Mouse (Mus musculus): ENCODE data around the gene Dffb. TPM values are rescaled to one million over a fixed set of nuclear protein-coding genes. Genes with fewer than 3 reads are reported as not detected.

Dffb gene
- 30.2 TPM for total RNA-seq (2023)

DNA sequence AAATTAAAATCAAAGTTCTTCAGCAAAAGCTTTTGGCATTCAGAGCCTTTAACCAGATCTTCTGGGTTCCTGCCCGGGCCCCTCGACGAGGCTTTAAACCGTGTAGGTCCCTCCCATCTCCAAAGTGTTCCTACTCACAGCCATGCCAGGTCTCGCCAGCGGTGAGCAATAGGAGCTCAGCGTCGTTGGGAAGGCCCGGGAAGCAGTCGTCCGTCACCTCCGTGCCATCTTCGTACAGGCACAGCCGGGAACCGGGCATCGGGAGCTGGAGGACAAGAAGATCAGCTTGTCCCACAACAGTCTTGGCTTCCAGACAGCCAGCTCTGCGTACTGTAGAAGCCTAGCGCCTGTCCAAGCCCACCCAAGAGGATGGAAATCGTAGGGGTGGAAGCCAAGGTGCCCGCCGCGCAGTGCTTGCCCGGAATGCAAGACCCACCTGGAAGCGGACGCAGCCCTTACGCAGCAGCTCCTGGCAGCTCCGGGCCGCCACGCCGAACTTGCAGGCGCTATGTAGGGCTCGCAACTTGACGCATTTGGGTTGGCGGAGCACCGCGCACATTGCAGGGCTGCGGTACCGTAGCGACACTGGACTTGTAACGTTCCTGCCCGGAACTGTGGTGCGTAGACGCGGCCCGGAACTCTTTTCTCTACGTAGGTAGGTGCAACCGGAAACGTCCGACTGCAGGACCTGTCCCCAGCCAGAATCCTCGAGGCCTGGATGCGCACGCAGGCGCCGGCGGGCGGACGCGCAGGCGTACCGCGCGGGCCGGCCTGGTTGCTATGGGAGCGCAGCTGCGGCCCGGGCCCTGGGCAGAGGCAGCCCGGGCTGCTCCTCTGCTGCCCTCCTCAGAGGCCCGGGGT lies at the start of gene Dffb, which contains the start of gene Cep104:
Dffb (minus strand) TSS at position 696 of the 861 bp plus-strand sequence.
Cep104 (plus strand) TSS at position 764 of the 861 bp plus-strand sequence.

DNA sequence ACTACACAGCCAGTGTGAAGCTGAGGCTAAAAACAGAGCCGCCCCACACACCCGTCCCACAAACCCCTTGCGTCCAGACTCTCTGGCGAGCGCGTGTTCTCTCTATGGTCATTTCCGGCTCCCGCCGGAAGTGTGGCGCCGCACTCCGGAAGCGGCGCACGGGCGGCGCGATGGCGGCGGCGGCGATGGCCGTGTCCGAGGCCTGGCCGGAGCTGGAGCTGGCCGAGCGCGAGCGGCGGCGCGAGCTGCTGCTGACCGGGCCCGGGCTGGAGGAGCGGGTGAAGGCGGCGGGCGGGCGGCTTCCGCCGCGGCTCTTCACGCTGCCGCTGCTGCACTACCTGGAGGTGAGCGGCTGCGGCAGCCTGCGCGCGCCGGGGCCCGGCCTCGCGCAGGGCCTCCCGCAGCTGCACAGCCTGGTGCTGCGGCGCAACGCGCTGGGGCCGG lies 36.7 kb upstream of the Dffb start, which contains the start of gene Lrrc47:
Lrrc47 (plus strand) TSS at position 86 of the 444 bp plus-strand sequence.

DNA sequence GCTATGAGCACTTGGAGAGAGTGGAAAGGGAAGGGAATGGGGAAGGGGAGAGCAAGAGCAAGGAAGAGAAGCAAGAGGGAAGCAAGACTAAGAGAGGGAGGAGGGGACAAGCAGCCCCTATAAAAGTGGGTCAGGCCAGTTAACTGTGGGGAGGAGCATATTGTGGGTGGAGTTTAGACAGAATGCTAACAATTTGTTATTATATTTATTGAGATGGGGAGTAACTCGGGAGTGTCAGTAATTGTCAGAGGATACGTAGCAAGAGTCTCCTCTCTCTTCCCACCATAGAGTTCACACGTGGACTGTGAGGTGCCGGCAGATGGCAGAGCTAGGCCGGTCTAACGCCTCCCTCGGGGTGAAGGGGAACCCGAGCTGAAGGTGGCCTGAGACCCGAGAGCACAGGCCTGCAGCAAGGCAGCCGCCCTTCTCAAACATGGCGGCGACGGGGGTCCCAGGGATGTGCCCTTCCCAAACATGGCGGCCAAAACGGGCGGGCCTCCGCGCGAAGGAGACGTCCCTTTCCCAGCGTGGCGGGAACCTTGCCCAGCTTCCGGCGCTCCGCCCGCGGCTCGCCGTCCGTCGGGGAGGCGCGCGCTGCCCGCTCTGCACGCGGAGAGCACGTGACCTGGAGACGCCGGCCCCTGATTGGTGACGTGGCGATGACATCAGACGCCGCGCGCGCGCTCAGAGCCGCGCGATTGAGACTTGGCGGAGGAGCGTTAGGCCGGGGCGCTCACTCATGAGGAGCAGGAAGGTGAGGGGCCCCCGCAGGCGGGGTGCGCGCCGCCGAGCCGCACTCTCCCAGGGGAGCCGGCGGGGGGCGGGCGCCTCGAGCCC lies 18.1 kb downstream of the Dffb start, which contains the start of gene A430005L14Rik:
A430005L14Rik (plus strand) TSS at position 669 of the 837 bp plus-strand sequence.

Other genes starting within 250 kb of the Dffb start
- gene A430005L14Rik, start 17.9 kb downstream of the Dffb start, total RNA-seq (2023): 17.3 TPM
- 15.7 TPM for gene Cep104, start 68 bp upstream of the Dffb start, total RNA-seq (2023)
- 69.8 TPM for gene Lrrc47, start 36.6 kb upstream of the Dffb start, total RNA-seq (2023)
- not detected for gene Smim1, start 51.1 kb upstream of the Dffb start, total RNA-seq (2023)
- gene Ccdc27, start 67.6 kb upstream of the Dffb start, total RNA-seq (2023): not detected
- not detected for gene Trp73, start 165.1 kb upstream of the Dffb start, total RNA-seq (2023)
- gene Wrap73, start 167.2 kb upstream of the Dffb start, total RNA-seq (2023): 17.9 TPM
- 177 TPM for gene Tprgl, start 185.5 kb upstream of the Dffb start, total RNA-seq (2023)
- gene Megf6, start 195.6 kb upstream of the Dffb start, total RNA-seq (2023): 0.09 TPM

Measured in CD4-positive naive resting alpha-beta T cell, adult 76 days (primary cell).